13 mouse cellular contexts compared by ENCODE assay signal in the genomic region with DNA sequence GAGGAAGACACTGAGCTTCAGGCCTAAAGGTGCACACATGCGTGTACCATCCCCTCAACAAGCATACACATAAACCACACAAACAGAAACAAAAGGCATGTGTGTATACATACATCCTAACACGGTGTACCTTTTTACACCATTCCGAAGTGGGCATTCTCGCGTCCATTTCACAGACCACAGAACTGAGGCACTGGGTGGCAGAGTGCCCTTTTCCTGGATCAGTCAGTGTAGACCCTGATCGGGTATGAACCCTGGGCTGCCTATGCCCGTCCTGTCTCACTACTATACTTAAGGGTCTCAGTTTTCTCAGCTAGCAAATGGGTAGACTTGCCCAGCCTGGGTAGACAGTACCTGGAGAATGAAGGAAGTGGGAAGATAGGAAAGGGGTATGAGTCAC. TPM values are rescaled to one million over a fixed set of nuclear protein-coding genes. Genes with fewer than 3 reads are reported as not detected.
DNase-seq lines count a peak whose midpoint lies in the region; ATAC-seq and TF ChIP-seq lines count a peak whose summit lies in the region.
"Had no signal": no experiment of that assay in that cellular context is flagged by ENCODE, and none has a peak within 500 bp of the region (broad histone marks: within the 10 kb centered on the region; RNA-seq: fewer than 3 reads in every experiment).

No protein-coding gene starts in this region.

- TF ChIP-seq CTCF in kidney, postnatal 0 days (IDR thresholded peaks at IDR 0.05; ENCODE audit: low read depth), result no peak

- WGBS in heart, embryonic 10.5 days, result 91% methylated on average over 7 of the region's 7 CpGs
- 86% methylated on average over 7 of the region's 7 CpGs for WGBS in heart, embryonic 12.5 days
- WGBS in kidney, postnatal 0 days, result 94% methylated on average over 7 of the region's 7 CpGs
- WGBS in intestine, embryonic 14.5 days, result 96% methylated on average over 7 of the region's 7 CpGs
- WGBS in limb, embryonic 15.5 days, result 92% methylated on average over 7 of the region's 7 CpGs

- no peaks in the 10 kb centered on the region for H3K27me3 ChIP-seq in heart, embryonic 10.5 days (ENCODE audit: insufficient read depth, poor library complexity, severe bottlenecking)
- no peaks in the 10 kb centered on the region for H3K27me3 ChIP-seq in heart, embryonic 12.5 days (replicated peaks)
- no peaks in the 10 kb centered on the region for H3K27me3 ChIP-seq in kidney, postnatal 0 days (ENCODE audit: insufficient read depth, low read length)
- no peaks in the 10 kb centered on the region for H3K27me3 ChIP-seq in intestine, embryonic 14.5 days (replicated peaks; ENCODE audit: control insufficient read depth, insufficient read depth, low read length)
- H3K27me3 ChIP-seq in limb, embryonic 15.5 days, result no peaks in the 10 kb centered on the region

- no peak overlapping the region for H3K9ac ChIP-seq in heart, embryonic 12.5 days
- no peak overlapping the region for H3K9ac ChIP-seq in kidney, postnatal 0 days (ENCODE audit: low read depth, low read length)
- no peak overlapping the region for H3K9ac ChIP-seq in intestine, embryonic 14.5 days (ENCODE audit: low read length)
- H3K9ac ChIP-seq in limb, embryonic 15.5 days, result no peak overlapping the region
- H3K9ac ChIP-seq: liver, postnatal 0 days had no signal

- H3K4me3 ChIP-seq in heart, embryonic 10.5 days, result no peak overlapping the region
- H3K4me3 ChIP-seq in heart, embryonic 12.5 days, result no peak overlapping the region
- H3K4me3 ChIP-seq in kidney, postnatal 0 days (replicated peaks; ENCODE audit: low read depth, low read length), result no peak overlapping the region
- no peak overlapping the region for H3K4me3 ChIP-seq in intestine, embryonic 14.5 days (ENCODE audit: low read depth, low read length)
- H3K4me3 ChIP-seq in limb, embryonic 15.5 days, result no peak overlapping the region

- no peak overlapping the region for H3K4me2 ChIP-seq in heart, embryonic 12.5 days
- H3K4me2 ChIP-seq in kidney, postnatal 0 days (ENCODE audit: low read length), result no peak overlapping the region
- H3K4me2 ChIP-seq in intestine, embryonic 14.5 days (ENCODE audit: low read length), result no peak overlapping the region; the same call in 1 of the 2 replicates
- H3K4me2 ChIP-seq in limb, embryonic 15.5 days, result no peak overlapping the region; the same call in 1 of the 2 replicates

- peak overlapping the region; percentile 74; the same call in 1 of the 2 replicates for H3K27ac ChIP-seq in heart, embryonic 10.5 days
- no peak overlapping the region for H3K27ac ChIP-seq in heart, embryonic 12.5 days (ENCODE audit: poor library complexity, severe bottlenecking)
- peak overlapping the region; percentile 75 for H3K27ac ChIP-seq in kidney, postnatal 0 days
- peak overlapping the region; percentile 96 for H3K27ac ChIP-seq in intestine, embryonic 14.5 days (ENCODE audit: low read depth)
- H3K27ac ChIP-seq in limb, embryonic 15.5 days, result peak overlapping the region; percentile 91

- no peaks in the 10 kb centered on the region for H3K9me3 ChIP-seq in heart, embryonic 10.5 days
- peaks cover 10% of the 10 kb centered on the region; the same call in 1 of the 2 replicates for H3K9me3 ChIP-seq in heart, embryonic 12.5 days (replicated peaks)
- 0 out of 2 replicates have a peak, but pooled peaks cover 5% of the 10 kb centered on the region for H3K9me3 ChIP-seq in kidney, postnatal 0 days (replicated peaks; ENCODE audit: low read length)
- peaks cover 11% of the 10 kb centered on the region; the same call in 1 of the 2 replicates for H3K9me3 ChIP-seq in intestine, embryonic 14.5 days (ENCODE audit: control insufficient read depth, low read length)
- H3K9me3 ChIP-seq in limb, embryonic 15.5 days, result no peaks in the 10 kb centered on the region

- intact Hi-C loops in gastrocnemius, postnatal 36 days (cut with DNase I), result no loop called here

- H3K4me1 ChIP-seq in heart, embryonic 10.5 days, result peaks cover 31% of the 10 kb centered on the region
- peaks cover 30% of the 10 kb centered on the region for H3K4me1 ChIP-seq in heart, embryonic 12.5 days (replicated peaks)
- H3K4me1 ChIP-seq in kidney, postnatal 0 days (replicated peaks; ENCODE audit: insufficient read depth, low read length), result peaks cover 10% of the 10 kb centered on the region
- peaks cover 36% of the 10 kb centered on the region for H3K4me1 ChIP-seq in intestine, embryonic 14.5 days (replicated peaks; ENCODE audit: control insufficient read depth, insufficient read depth, low read length)
- peaks cover 41% of the 10 kb centered on the region for H3K4me1 ChIP-seq in limb, embryonic 15.5 days

- H3K36me3 ChIP-seq in heart, embryonic 10.5 days, result peaks cover 13% of the 10 kb centered on the region
- H3K36me3 ChIP-seq in heart, embryonic 12.5 days, result peaks cover 13% of the 10 kb centered on the region
- no peaks in the 10 kb centered on the region for H3K36me3 ChIP-seq in kidney, postnatal 0 days (ENCODE audit: insufficient read depth, low read length)
- H3K36me3 ChIP-seq in intestine, embryonic 14.5 days (ENCODE audit: control insufficient read depth, insufficient read depth, low read length), result peaks cover 3% of the 10 kb centered on the region; the same call in 1 of the 2 replicates
- H3K36me3 ChIP-seq in limb, embryonic 15.5 days, result peaks cover 17% of the 10 kb centered on the region

- ATAC-seq in heart, embryonic 12.5 days (ENCODE audit: insufficient number of reproducible peaks, low FRiP score), result no peak
- ATAC-seq in kidney, postnatal 0 days (replicated peaks; ENCODE audit: low FRiP score, low read depth), result no peak
- no peak for ATAC-seq in intestine, embryonic 14.5 days (replicated peaks; ENCODE audit: low FRiP score, low TSS enrichment, low read depth)
- ATAC-seq in limb, embryonic 15.5 days (ENCODE audit: insufficient number of reproducible peaks, low FRiP score, low TSS enrichment, low read depth), result no peak
- no peak for ATAC-seq in granulocyte monocyte progenitor cell, adult 5-6 weeks (replicated peaks; ENCODE audit: poor library complexity, severe bottlenecking)
- ATAC-seq: liver, postnatal 0 days had no signal

- DNase-seq in heart, embryonic 10.5 days (ENCODE audit: low spot score), result no peak
- DNase-seq in kidney, postnatal 0 days (ENCODE audit: low spot score), result no peak
- DNase-seq in kidney, adult 18-20 months, result no peak
- no peak for DNase-seq in intestine, embryonic 14.5 days (ENCODE audit: low spot score)
- DNase-seq in gastrocnemius, postnatal 36 days, result no peak
- DNase-seq: adrenal gland, postnatal 36 days; cerebellum, postnatal 14 days; layer of hippocampus, postnatal 36 days; liver, postnatal 0 days had no signal

RNA-seq across cellular contexts. Expression of gene Nkd1, which starts 24.3 kb away (rescaled TPM):
- 21.9 and 38.0 TPM in 2 replicates for polyA plus RNA-seq in heart, embryonic 10.5 days (2016; fragmentation: Nextera tagmentation; extraction: Ambion mirVana)
- polyA plus RNA-seq in heart, embryonic 12.5 days (2016; fragmentation: Nextera tagmentation; extraction: Ambion mirVana), result 26.5 and 27.7 TPM in 2 replicates
- 64.6 and 68.1 TPM in 2 replicates for polyA plus RNA-seq in kidney, postnatal 0 days (2015; fragmentation: Nextera tagmentation; extraction: Ambion mirVana)
- polyA plus RNA-seq in intestine, embryonic 14.5 days (2014; fragmentation: Nextera tagmentation; extraction: Ambion mirVana), result 33.6 and 35.8 TPM in 2 replicates
- polyA plus RNA-seq in limb, embryonic 15.5 days (2015; fragmentation: Nextera tagmentation; extraction: Ambion mirVana), result 63.5 and 67.2 TPM in 2 replicates
- 0.73 TPM in 1 of 2 replicates, not detected in the other for total RNA-seq in granulocyte monocyte progenitor cell, adult 5-6 weeks (2014; fragmentation: Nextera tagmentation)
- total RNA-seq in granulocyte monocyte progenitor cell, adult 5-6 weeks (2017), result 0.10 and 0.13 TPM in 2 replicates
- total RNA-seq in gastrocnemius, postnatal 36 days (2021), result 1 to 10 TPM; 1.7 to 1.8 TPM
- total RNA-seq: megakaryocyte-erythroid progenitor cell, adult 5-6 weeks had no signal
